Mouse (Mus musculus): ENCODE measurements around the gene Mlxipl. TPM values are rescaled to one million over a fixed set of nuclear protein-coding genes. Genes with fewer than 3 reads are reported as not detected.
"Not testable (repeated sequence)": the region's sequence is repeated elsewhere in the genome, so short reads cannot be mapped to it uniquely, and the experiment has no call there.

The Mlxipl gene
- total and polyA plus RNA-seq, 3 experiments = not detected

DNA sequence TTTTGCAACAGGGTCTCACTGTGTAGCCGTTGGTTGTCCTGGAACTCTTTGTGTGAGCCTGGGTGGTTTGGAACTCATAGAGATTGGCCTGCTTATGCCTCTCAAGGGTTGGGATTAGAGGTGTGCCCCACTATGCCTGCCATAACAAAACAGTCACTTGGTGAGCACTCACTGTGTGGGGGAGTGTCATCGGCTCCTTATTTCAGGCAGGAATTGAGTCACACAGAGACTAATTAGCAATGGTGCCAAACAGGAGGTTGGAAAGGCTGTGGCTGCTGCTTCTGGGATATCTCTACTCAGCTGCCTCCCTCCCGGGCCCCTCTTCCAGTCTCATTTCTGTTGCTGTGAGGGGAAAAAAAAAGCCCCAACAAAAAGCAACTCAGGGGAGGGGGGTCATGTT lies 45.1 kb upstream of the Mlxipl start:
- no peaks in the 10 kb centered on the region for H3K36me3 ChIP-seq (ENCODE audit: control insufficient read depth in 1 of 2, insufficient read depth in 2 of 2, low read length in 2 of 2)
- H3K4me1 ChIP-seq (ENCODE audit: control insufficient read depth in 1 of 2, insufficient read depth in 2 of 2, low read length in 2 of 2) = no peaks in the 10 kb centered on the region
- no peaks in the 10 kb centered on the region for H3K27me3 ChIP-seq (ENCODE audit: control insufficient read depth in 1 of 2, insufficient read depth in 2 of 2, low read length in 2 of 2)
- no peak overlapping the region for H3K9ac ChIP-seq (ENCODE audit: control insufficient read depth, low read depth, low read length, poor library complexity, severe bottlenecking)
- TF ChIP-seq MYB (IDR thresholded peaks at IDR 0.05; ENCODE audit: low read depth, low read length) = no peak
- no peak for TF ChIP-seq USF2 (IDR thresholded peaks at IDR 0.05; ENCODE audit: borderline replicate concordance in 1 of 2, insufficient read depth in 1 of 2, low read depth in 1 of 2, low read length in 2 of 2)
- TF ChIP-seq HCFC1 (IDR thresholded peaks at IDR 0.05; ENCODE audit: low read depth, low read length) = no peak
- TF ChIP-seq ZKSCAN1 (IDR thresholded peaks at IDR 0.05; ENCODE audit: low read depth, low read length) = no peak
- TF ChIP-seq ELF1 (IDR thresholded peaks at IDR 0.05; ENCODE audit: low read depth, low read length) = no peak
- TF ChIP-seq KAT2A (conservative IDR thresholded peaks at IDR 0.05; ENCODE audit: low read depth, low read length) = no peak
- no peak for TF ChIP-seq MXI1 (IDR thresholded peaks at IDR 0.05; ENCODE audit: low read depth, low read length)
- TF ChIP-seq TCF12 (IDR thresholded peaks at IDR 0.05; ENCODE audit: low read depth, low read length) = no peak
- TF ChIP-seq NRF1 (IDR thresholded peaks at IDR 0.05; ENCODE audit: insufficient read depth, low read depth, low read length, poor library complexity, severe bottlenecking) = no peak
- no peak for TF ChIP-seq CHD2 (IDR thresholded peaks at IDR 0.05; ENCODE audit: low read length)
- TF ChIP-seq ZNF384 (IDR thresholded peaks at IDR 0.05; ENCODE audit: low read depth, low read length) = no peak
- TF ChIP-seq EP300 (IDR thresholded peaks at IDR 0.05; ENCODE audit: low read depth in 1 of 2, low read length in 2 of 2) = no peak
- TF ChIP-seq GATA1 (IDR thresholded peaks at IDR 0.05; ENCODE audit: low read depth, low read length) = no peak
- TF ChIP-seq ZMIZ1 (IDR thresholded peaks at IDR 0.05; ENCODE audit: low read depth, low read length) = no peak
- TF ChIP-seq MYC (IDR thresholded peaks at IDR 0.05; ENCODE audit: low read depth, low read length) = no peak
- no peak for TF ChIP-seq E2F4 (IDR thresholded peaks at IDR 0.05; ENCODE audit: borderline replicate concordance, low read depth, low read length)
- TF ChIP-seq CTCF (IDR thresholded peaks at IDR 0.05 in 2 of 3, conservative IDR thresholded peaks at IDR 0.05 in 1 of 3; ENCODE audit: control insufficient read depth in 1 of 3, insufficient read depth in 1 of 3, low read depth in 2 of 3, low read length in 3 of 3, poor library complexity in 1 of 3, severe bottlenecking in 1 of 3) = no peak
- TF ChIP-seq UBTF (IDR thresholded peaks at IDR 0.05; ENCODE audit: borderline replicate concordance, insufficient read depth, low read depth, low read length) = no peak
- TF ChIP-seq USF1 (IDR thresholded peaks at IDR 0.05; ENCODE audit: low read depth, low read length) = no peak
- TF ChIP-seq GABPA (IDR thresholded peaks at IDR 0.05; ENCODE audit: low read depth, low read length) = no peak
- H3K4me3 ChIP-seq (ENCODE audit: control insufficient read depth in 1 of 2, insufficient read depth in 1 of 2, low read depth in 2 of 2, low read length in 2 of 2) = no peak overlapping the region
- DNase-seq (ENCODE audit: low read depth, low spot score) = no peak
- H3K27ac ChIP-seq (ENCODE audit: control insufficient read depth, low read depth, low read length) = no peak overlapping the region
- H3K9me3 ChIP-seq (replicated peaks; ENCODE audit: insufficient read depth, low read length) = no peaks in the 10 kb centered on the region
- H3K79me2 ChIP-seq (ENCODE audit: control insufficient read depth, insufficient read depth, low read length, poor library complexity) = no peaks in the 10 kb centered on the region

DNA sequence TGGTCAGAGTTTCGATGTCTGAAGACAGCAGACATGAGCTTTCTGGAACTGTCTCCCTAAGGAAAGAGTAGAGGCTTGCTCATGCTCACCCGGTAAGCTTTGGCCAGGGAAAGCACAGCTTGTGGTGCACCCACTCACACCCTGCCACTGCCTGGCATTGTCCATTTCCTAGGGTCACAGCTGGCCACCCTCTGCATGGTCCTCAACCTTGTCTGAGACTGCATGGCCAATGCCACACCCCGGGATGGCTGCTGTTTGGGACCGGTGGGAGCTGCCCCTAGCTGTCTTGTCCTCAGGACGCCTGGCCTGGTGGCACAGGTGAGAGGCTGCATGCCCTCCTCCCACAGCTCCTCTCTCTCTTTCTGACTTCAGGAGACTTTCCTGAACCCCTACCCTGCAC lies 41.2 kb upstream of the Mlxipl start:
- Histone ChIP-seq H3K4me3 (ENCODE audit: control insufficient read depth in 1 of 2, insufficient read depth in 1 of 2, low read depth in 2 of 2, low read length in 2 of 2) (no peak overlapping the region), H3K9me3 (replicated peaks; ENCODE audit: insufficient read depth, low read length) (no peaks in the 10 kb centered on the region), H3K4me1 (ENCODE audit: control insufficient read depth in 1 of 2, insufficient read depth in 2 of 2, low read length in 2 of 2) (no peaks in the 10 kb centered on the region), H3K27ac (ENCODE audit: control insufficient read depth, low read depth, low read length) (no peak overlapping the region), H3K36me3 (ENCODE audit: control insufficient read depth in 1 of 2, insufficient read depth in 2 of 2, low read length in 2 of 2) (peaks cover 0 to 2% of the 10 kb centered on the region in 2 experiments; a peak in 1 of 4 replicates), H3K27me3 (ENCODE audit: control insufficient read depth in 1 of 2, insufficient read depth in 2 of 2, low read length in 2 of 2) (no peaks in the 10 kb centered on the region), H3K79me2 (ENCODE audit: control insufficient read depth, insufficient read depth, low read length, poor library complexity) (no peaks in the 10 kb centered on the region), H3K9ac (ENCODE audit: control insufficient read depth, low read depth, low read length, poor library complexity, severe bottlenecking) (no peak overlapping the region)
- TF ChIP-seq RAD21 (IDR thresholded peaks at IDR 0.05; ENCODE audit: low read depth, low read length) (no peak), USF2 (IDR thresholded peaks at IDR 0.05; ENCODE audit: borderline replicate concordance in 1 of 2, insufficient read depth in 1 of 2, low read depth in 1 of 2, low read length in 2 of 2) (no peak), GATA1 (IDR thresholded peaks at IDR 0.05; ENCODE audit: low read depth, low read length) (no peak), MXI1 (IDR thresholded peaks at IDR 0.05; ENCODE audit: low read depth, low read length) (no peak)
- DNase-seq (ENCODE audit: low read depth, low spot score) = no peak

DNA sequence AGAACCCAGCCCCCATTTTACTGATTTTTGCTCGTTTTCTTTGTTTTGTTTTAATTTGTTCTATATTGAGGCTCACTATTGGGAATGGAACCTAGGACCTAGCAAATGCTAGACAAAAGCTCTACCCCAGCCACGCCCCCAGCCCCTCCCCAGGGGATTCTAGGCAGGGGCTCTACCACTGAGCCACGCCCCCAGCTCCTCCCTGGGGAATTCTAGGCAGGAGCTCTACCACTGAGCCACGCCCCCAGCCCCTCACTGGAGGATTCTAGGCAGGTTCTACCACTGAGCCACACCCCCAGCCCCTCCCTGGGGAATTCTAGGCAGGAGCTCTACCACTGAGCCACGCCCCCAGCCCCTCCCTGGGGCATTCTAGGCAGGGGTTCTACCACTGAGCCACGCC lies 40.4 kb upstream of the Mlxipl start:
- not testable (repeated sequence) for H3K9me3 ChIP-seq (replicated peaks; ENCODE audit: insufficient read depth, low read length); DNase-seq (ENCODE audit: low read depth, low spot score); H3K9ac ChIP-seq (ENCODE audit: control insufficient read depth, low read depth, low read length, poor library complexity, severe bottlenecking); H3K27ac ChIP-seq (ENCODE audit: control insufficient read depth, low read depth, low read length); H3K79me2 ChIP-seq (ENCODE audit: control insufficient read depth, insufficient read depth, low read length, poor library complexity); H3K36me3 ChIP-seq (ENCODE audit: control insufficient read depth in 1 of 2, insufficient read depth in 2 of 2, low read length in 2 of 2); H3K27me3 ChIP-seq (ENCODE audit: control insufficient read depth in 1 of 2, insufficient read depth in 2 of 2, low read length in 2 of 2); H3K4me3 ChIP-seq (ENCODE audit: control insufficient read depth in 1 of 2, insufficient read depth in 1 of 2, low read depth in 2 of 2, low read length in 2 of 2); H3K4me1 ChIP-seq (ENCODE audit: control insufficient read depth in 1 of 2, insufficient read depth in 2 of 2, low read length in 2 of 2)
